Mouse (Mus musculus) MEL (cell line): ENCODE measurements around the gene Stac2.

Experiments used
- CHD2 ChIP-seq: IDR thresholded peaks from 2 replicates; pipeline ENCODE4 v1.6.1; 2011; ENCODE audit warnings: low read length, improper control_type of control experiment
- CTCF ChIP-seq, 3 experiments: IDR thresholded peaks in 2 of 3; conservative IDR thresholded peaks in 1 of 3; 2 replicates each; pipeline ENCODE4 v1.5.1; 2011 to 2012; ENCODE audit warnings: low read length in 3 of 3, low read depth in 2 of 3, mild to moderate bottlenecking in 2 of 3, improper control_type of control experiment in 1 of 3, inconsistent platforms in 1 of 3, mixed read lengths in 1 of 3, moderate library complexity in 1 of 3; ENCODE audit not compliant: control insufficient read depth in 1 of 3, insufficient read depth in 1 of 3, poor library complexity in 1 of 3, severe bottlenecking in 1 of 3
- EP300 ChIP-seq, 2 experiments: IDR thresholded peaks; 2 replicates each; pipeline ENCODE4 v1.6.1; 2011; ENCODE audit warnings: improper control_type of control experiment in 2 of 2, low read length in 2 of 2, low read depth in 1 of 2, mild to moderate bottlenecking in 1 of 2
- GATA1 ChIP-seq: IDR thresholded peaks from 2 replicates; pipeline ENCODE4 v1.6.1; 2011; ENCODE audit warnings: low read depth, low read length, improper control_type of control experiment
- POLR2A ChIP-seq, 2 experiments: IDR thresholded peaks; 2 replicates each; pipeline ENCODE4 v1.6.1; 2011 to 2012; ENCODE audit warnings: low read length in 2 of 2, mild to moderate bottlenecking in 2 of 2, control low read depth in 1 of 2, improper control_type of control experiment in 1 of 2, low read depth in 1 of 2, moderate library complexity in 1 of 2; ENCODE audit not compliant: control insufficient read depth in 1 of 2, insufficient read depth in 1 of 2, poor library complexity in 1 of 2
- RCOR1 ChIP-seq: IDR thresholded peaks from 2 replicates; pipeline ENCODE4 v1.6.1; 2012; ENCODE audit warnings: low read depth, mild to moderate bottlenecking, inconsistent platforms, low read length, improper control_type of control experiment
- TAL1 ChIP-seq: IDR thresholded peaks from 2 replicates; pipeline ENCODE4 v1.6.1; 2012; ENCODE audit warnings: mild to moderate bottlenecking, inconsistent platforms, low read length, moderate library complexity, mixed read lengths
- TCF12 ChIP-seq: IDR thresholded peaks from 2 replicates; pipeline ENCODE4 v1.6.1; 2014; ENCODE audit warnings: low read depth, mild to moderate bottlenecking, inconsistent platforms, low read length, improper control_type of control experiment, moderate library complexity

- no peak for TF ChIP-seq GATA1
- no peak for TF ChIP-seq POLR2A (IDR thresholded peaks at IDR 0.05; ENCODE audit: control insufficient read depth in 1 of 2, insufficient read depth in 1 of 2, low read depth in 1 of 2, low read length in 2 of 2, poor library complexity in 1 of 2)
- no peak for TF ChIP-seq CTCF (IDR thresholded peaks at IDR 0.05 in 2 of 3, conservative IDR thresholded peaks at IDR 0.05 in 1 of 3; ENCODE audit: control insufficient read depth in 1 of 3, insufficient read depth in 1 of 3, low read depth in 2 of 3, low read length in 3 of 3, poor library complexity in 1 of 3, severe bottlenecking in 1 of 3)
- no peak for TF ChIP-seq TAL1
- TF ChIP-seq TCF12 = no peak
- TF ChIP-seq RCOR1 = no peak
- no peak for TF ChIP-seq EP300 (IDR thresholded peaks at IDR 0.05; ENCODE audit: low read depth in 1 of 2, low read length in 2 of 2)
- TF ChIP-seq CHD2 = no peak
Measured at GRCm38 (mm10) chr11:97995564-97996288, 57.5 kb downstream of the Stac2 start, which contains the start of gene Arl5c.
